Mouse (Mus musculus) forebrain, embryonic 13.5 days (tissue): ENCODE data around the gene Nr0b2. TPM values are rescaled to one million over a fixed set of nuclear protein-coding genes. Genes with fewer than 3 reads are reported as not detected.

Source experiments
- ATAC-seq: fragments of 200-750 bp; cut with Nextera tagmentation; 2 replicates; pipeline ENCODE4 v1.8.0; 2017
- H3K27ac ChIP-seq: fragments of 300-500 bp; sonication (generic); 2 replicates; pipeline ENCODE4 v1.5.1; 2015; ENCODE audit warnings: inconsistent platforms, mild to moderate bottlenecking, moderate library complexity
- H3K27me3 ChIP-seq: fragments of 300-500 bp; sonication (generic); 2 replicates; pipeline ENCODE4 v1.6.1; 2015; ENCODE audit warnings: mild to moderate bottlenecking, inconsistent platforms
- H3K36me3 ChIP-seq: fragments of 300-500 bp; sonication (generic); 2 replicates; pipeline ENCODE4 v1.6.1; 2015; ENCODE audit warnings: mild to moderate bottlenecking, inconsistent platforms; ENCODE audit not compliant: poor library complexity, severe bottlenecking
- H3K4me1 ChIP-seq: fragments of 300-500 bp; sonication (generic); 2 replicates; pipeline ENCODE4 v1.6.1; 2015; ENCODE audit warnings: inconsistent platforms
- H3K4me2 ChIP-seq: fragments of 300-500 bp; sonication (generic); 2 replicates; pipeline ENCODE4 v1.6.1; 2015; ENCODE audit warnings: inconsistent platforms, mild to moderate bottlenecking, moderate library complexity
- H3K4me3 ChIP-seq: fragments of 300-500 bp; sonication (generic); 2 replicates; pipeline ENCODE4 v1.5.1; 2015; ENCODE audit warnings: mild to moderate bottlenecking, inconsistent platforms
- H3K9ac ChIP-seq: fragments of 300-500 bp; sonication (generic); 2 replicates; pipeline ENCODE4 v1.6.1; 2015; ENCODE audit warnings: mild to moderate bottlenecking, inconsistent platforms
- H3K9me3 ChIP-seq: fragments of 300-500 bp; sonication (generic); replicated peaks from 2 replicates; pipeline ENCODE4 v1.6.1; 2016; ENCODE audit warnings: inconsistent platforms
- WGBS: fragments of 180-500 bp; shearing (Covaris S2); methylation state at CpG from one replicate; pipeline ENCODE4 v1.1.7; 2015; 5-methylcytosine and 5-hydroxymethylcytosine counted together
- polyA plus RNA-seq: library from polyadenylated mRNA; unstranded; fragments of >200 nt; fragmentation: Nextera tagmentation; extraction: Ambion mirVana; gene quantifications from 2 replicates; pipeline ENCODE4 v1.2.1, GENCODE M21; 2015

Nr0b2 gene
- polyA plus RNA-seq, 1 experiment from 2014 or later, result not detected

DNA sequence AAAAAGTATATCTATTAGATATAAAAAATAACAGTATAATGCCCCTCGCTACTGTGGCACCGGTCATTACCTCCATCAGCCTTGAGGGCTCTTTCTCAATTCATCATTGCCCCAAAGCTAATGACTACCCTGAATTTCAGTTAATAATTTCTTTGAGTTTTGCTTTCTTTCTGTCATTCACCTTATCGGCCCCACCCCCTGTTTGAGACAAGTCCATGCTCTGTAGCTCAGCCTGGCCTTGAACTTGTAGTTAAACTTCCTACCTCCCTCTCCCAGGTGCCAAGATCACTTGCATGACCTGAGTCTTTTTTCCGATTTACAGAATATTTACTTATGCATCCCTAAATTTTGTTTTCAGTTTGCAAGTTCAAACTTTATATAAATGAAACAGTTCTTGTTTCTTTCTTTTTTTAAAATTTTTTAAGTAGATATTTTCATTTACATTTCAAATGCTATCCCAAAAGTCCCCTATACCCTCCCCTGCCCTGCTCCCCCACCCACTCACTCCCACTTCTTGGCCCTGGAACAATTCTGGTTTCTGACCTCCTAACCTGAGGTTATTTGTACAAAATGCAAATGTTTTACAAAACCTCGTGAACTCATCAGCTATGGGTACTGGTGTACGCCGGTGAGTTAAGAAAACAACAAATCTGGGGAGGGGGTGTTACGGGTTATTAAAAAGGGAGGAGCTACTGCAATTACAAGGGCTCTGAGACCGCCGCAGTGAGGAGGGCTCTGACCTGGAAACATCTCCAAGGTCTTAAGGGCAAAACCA, 16.3 kb downstream of the Nr0b2 start:
- Histone ChIP-seq H3K4me2 (no peak overlapping the region), H3K9ac (no peak overlapping the region), H3K9me3 (no peaks in the 10 kb centered on the region; the same call in 1 of the 2 replicates), H3K27me3 (0 out of 2 replicates have a peak, but pooled peaks cover 4% of the 10 kb centered on the region), H3K36me3 (no peaks in the 10 kb centered on the region), H3K4me1 (peaks cover 5% of the 10 kb centered on the region), H3K27ac (no peak overlapping the region), H3K4me3 (no peak overlapping the region)
- ATAC-seq, result no peak
- WGBS, result 87% methylated on average over 10 of the region's 10 CpGs

- Histone ChIP-seq H3K9ac (no peak overlapping the region), H3K9me3 (no peaks in the 10 kb centered on the region), H3K27me3 (0 out of 2 replicates have a peak, but pooled peaks cover 4% of the 10 kb centered on the region), H3K4me3 (no peak overlapping the region), H3K36me3 (no peaks in the 10 kb centered on the region), H3K27ac (no peak overlapping the region), H3K4me2 (no peak overlapping the region), H3K4me1 (peaks cover 6% of the 10 kb centered on the region)
- ATAC-seq, result no peak
- 63% methylated on average over 10 of the region's 10 CpGs for WGBS
Measured at GRCm38 (mm10) chr4:133570066-133570466, 16.9 kb downstream of the Nr0b2 start.

- Histone ChIP-seq H3K9me3 (no peaks in the 10 kb centered on the region), H3K4me2 (peak within 1 kb of the TSS; percentile 90), H3K36me3 (peaks cover 15% of the 10 kb centered on the region), H3K4me3 (peak within 1 kb of the TSS; percentile 98), H3K4me1 (peaks cover 16% of the 10 kb centered on the region), H3K27me3 (0 out of 2 replicates have a peak, but pooled peaks cover 4% of the 10 kb centered on the region), H3K9ac (peak within 1 kb of the TSS; percentile 88), H3K27ac (peak within 1 kb of the TSS; percentile 91)
- peak; percentile 96 for ATAC-seq
- WGBS, result 6% methylated on average over 44 of the region's 44 CpGs
Measured at GRCm38 (mm10) chr4:133574070-133574842, 21.1 kb downstream of the Nr0b2 start, which contains the start of gene Gpatch3. Gpatch3 (plus strand) TSS chr4:133574745.

DNA sequence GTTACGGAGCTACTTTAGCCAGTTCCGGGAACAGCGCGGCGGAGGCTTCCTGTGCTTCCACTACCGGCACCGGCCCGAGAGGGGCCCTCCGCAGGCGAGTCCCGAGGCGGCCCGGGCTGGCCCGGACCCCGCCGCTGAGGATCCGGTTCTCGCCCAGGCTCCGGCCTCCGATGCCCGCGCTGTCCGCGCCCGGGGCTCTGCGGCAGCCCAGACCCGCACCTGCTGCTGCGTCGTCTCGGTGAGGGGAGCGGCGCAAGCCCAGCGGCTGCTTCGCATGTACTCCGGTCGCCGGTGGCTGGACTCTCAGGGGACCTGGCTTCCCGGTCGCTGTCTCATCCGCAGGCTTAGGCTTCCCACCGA, 21.6 kb downstream of the Nr0b2 start:
- Histone ChIP-seq H3K4me2 (peak overlapping the region; percentile 90), H3K4me3 (peak overlapping the region; percentile 98), H3K36me3 (peaks cover 20% of the 10 kb centered on the region), H3K27me3 (0 out of 2 replicates have a peak, but pooled peaks cover 4% of the 10 kb centered on the region), H3K9me3 (no peaks in the 10 kb centered on the region), H3K27ac (no peak overlapping the region), H3K4me1 (peaks cover 16% of the 10 kb centered on the region), H3K9ac (peak overlapping the region; percentile 88)
- peak; percentile 41 for ATAC-seq
- under 1% methylated on average over 41 of the region's 41 CpGs for WGBS

DNA sequence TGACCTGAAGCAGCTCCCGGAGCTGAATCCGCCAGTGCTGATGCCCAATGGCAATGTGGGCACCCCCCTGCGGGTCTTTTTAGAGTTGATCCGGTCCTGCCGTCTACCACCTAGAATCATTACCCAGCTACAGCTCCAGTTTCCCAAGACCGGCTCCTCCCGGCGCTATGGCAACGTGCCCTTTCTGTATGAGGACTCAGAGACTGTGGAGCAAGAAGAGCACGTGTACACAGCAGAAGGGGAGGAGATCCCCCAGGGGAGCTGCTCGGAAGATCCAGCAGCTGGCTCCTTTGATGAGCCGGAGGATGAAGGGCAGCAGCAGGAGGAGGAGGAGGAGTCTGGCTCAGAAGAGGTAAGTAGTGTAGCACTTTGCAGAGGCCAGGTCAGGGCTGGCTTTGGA, 24.8 kb downstream of the Nr0b2 start:
- Histone ChIP-seq H3K27ac (no peak overlapping the region), H3K27me3 (no peaks in the 10 kb centered on the region), H3K9ac (no peak overlapping the region), H3K9me3 (no peaks in the 10 kb centered on the region), H3K4me3 (no peak overlapping the region), H3K4me1 (peaks cover 16% of the 10 kb centered on the region), H3K36me3 (peaks cover 52% of the 10 kb centered on the region), H3K4me2 (no peak overlapping the region)
- ATAC-seq, result no peak
- 74% methylated on average over 12 of the region's 12 CpGs for WGBS

DNA sequence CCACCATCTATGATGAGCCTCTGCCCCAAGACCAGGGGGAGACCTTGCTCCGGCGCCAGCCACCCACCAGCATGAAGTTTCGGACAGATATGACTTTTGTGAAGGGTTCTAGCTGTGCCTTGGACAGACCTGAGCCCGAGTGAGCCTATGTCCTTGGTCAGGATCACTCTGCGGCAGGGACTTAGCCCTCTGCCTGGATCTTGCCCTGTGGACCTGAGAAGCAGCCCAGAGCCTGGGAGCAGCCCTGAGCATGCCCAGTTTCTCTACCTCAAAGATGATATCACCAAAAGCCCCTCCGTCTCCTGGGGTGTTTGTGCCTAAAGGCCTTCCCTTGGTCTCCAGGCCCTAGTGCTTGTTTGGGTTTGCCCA, 30.5 kb downstream of the Nr0b2 start:
- Histone ChIP-seq H3K9ac (peak overlapping the region; percentile 84), H3K4me1 (peaks cover 18% of the 10 kb centered on the region), H3K36me3 (peaks cover 73% of the 10 kb centered on the region), H3K4me2 (peak overlapping the region; percentile 100), H3K9me3 (no peaks in the 10 kb centered on the region), H3K4me3 (peak overlapping the region; percentile 87), H3K27me3 (no peaks in the 10 kb centered on the region), H3K27ac (peak overlapping the region; percentile 81)
- ATAC-seq, result 0 out of 2 replicates have a peak, but pooled peaks have one; percentile 33
- 62% methylated on average over 6 of the region's 6 CpGs for WGBS

- Histone ChIP-seq H3K4me3 (peak within 1 kb of the TSS; percentile 87), H3K27me3 (no peaks in the 10 kb centered on the region), H3K9ac (peak within 1 kb of the TSS; percentile 84), H3K36me3 (peaks cover 73% of the 10 kb centered on the region), H3K4me1 (peaks cover 18% of the 10 kb centered on the region), H3K9me3 (no peaks in the 10 kb centered on the region), H3K4me2 (peak within 1 kb of the TSS; percentile 100), H3K27ac (peak within 1 kb of the TSS; percentile 81)
- peak; percentile 94 for ATAC-seq
- 2% methylated on average over 65 of the region's 65 CpGs for whole genome bisulfite sequencing
Measured at GRCm38 (mm10) chr4:133584059-133584951, 31.1 kb downstream of the Nr0b2 start, which contains the start of gene Gpn2. Gpn2 (plus strand) TSS chr4:133584362.

GRCm38 (mm10) chr4:133592570-133592969, 39.4 kb downstream of the Nr0b2 start:
- no peak overlapping the region for H3K4me3 ChIP-seq
- WGBS, result 34% methylated on average over 7 of the region's 7 CpGs
- no peaks in the 10 kb centered on the region for H3K4me1 ChIP-seq
- H3K4me2 ChIP-seq, result no peak overlapping the region
- H3K36me3 ChIP-seq, result peaks cover 48% of the 10 kb centered on the region
- H3K9ac ChIP-seq, result no peak overlapping the region
- no peak overlapping the region for H3K27ac ChIP-seq
- H3K27me3 ChIP-seq, result no peaks in the 10 kb centered on the region
- no peaks in the 10 kb centered on the region for H3K9me3 ChIP-seq
- ATAC-seq, result no peak

DNA sequence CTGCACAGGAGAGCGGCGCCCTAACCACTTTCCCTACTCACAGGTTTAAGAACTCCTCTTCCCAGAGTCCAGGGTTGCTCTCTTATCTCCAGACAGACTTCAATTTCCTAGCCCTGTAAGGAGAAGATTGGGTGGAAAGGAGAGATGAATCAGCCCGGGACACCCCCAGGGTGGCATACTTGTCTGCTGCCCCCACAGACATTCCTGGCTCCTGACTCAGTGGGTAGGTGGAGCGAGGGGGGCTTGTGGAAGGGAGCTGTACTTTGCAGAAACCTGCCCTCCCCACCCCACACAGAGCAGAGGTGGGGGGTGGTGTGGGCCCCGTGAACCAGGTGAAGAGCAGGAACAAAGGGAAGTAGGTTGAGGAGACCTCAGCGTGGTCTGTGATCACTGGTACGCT, 42.4 kb downstream of the Nr0b2 start:
- H3K4me2 ChIP-seq, result no peak overlapping the region
- H3K4me3 ChIP-seq, result no peak overlapping the region
- peaks cover 13% of the 10 kb centered on the region for H3K4me1 ChIP-seq
- no peak overlapping the region for H3K27ac ChIP-seq
- H3K9me3 ChIP-seq, result no peaks in the 10 kb centered on the region
- peaks cover 25% of the 10 kb centered on the region for H3K27me3 ChIP-seq
- peaks cover 19% of the 10 kb centered on the region for H3K36me3 ChIP-seq
- no peak overlapping the region for H3K9ac ChIP-seq
- WGBS, result 76% methylated on average over 7 of the region's 7 CpGs
- ATAC-seq, result no peak

DNA sequence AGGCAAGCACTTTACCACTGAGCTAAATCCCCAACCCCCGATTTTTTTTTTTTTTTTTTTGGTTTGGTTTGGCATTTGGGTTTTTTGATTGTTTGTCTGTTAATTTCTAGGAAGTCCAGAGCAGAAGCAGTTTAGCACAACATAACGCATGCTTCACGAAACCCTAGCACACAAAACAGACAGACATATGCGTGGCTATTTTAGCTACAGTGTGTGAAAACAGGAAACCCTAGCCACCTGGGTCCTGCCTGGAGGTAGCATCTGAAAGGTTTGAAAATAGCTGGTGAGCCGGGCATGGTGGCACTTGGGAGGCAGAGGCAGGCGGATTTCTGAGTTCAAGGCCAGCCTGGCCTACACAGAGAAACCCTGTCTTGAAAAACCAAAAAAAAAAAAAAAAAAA, 42.9 kb downstream of the Nr0b2 start:
- WGBS, result 87% methylated on average over 6 of the region's 6 CpGs
- ATAC-seq, result no peak
- no peaks in the 10 kb centered on the region for H3K9me3 ChIP-seq
- peaks cover 29% of the 10 kb centered on the region for H3K27me3 ChIP-seq
- H3K9ac ChIP-seq, result no peak overlapping the region
- H3K4me2 ChIP-seq, result no peak overlapping the region
- peaks cover 13% of the 10 kb centered on the region for H3K36me3 ChIP-seq
- no peak overlapping the region for H3K4me3 ChIP-seq
- no peak overlapping the region for H3K27ac ChIP-seq
- peaks cover 13% of the 10 kb centered on the region for H3K4me1 ChIP-seq

DNA sequence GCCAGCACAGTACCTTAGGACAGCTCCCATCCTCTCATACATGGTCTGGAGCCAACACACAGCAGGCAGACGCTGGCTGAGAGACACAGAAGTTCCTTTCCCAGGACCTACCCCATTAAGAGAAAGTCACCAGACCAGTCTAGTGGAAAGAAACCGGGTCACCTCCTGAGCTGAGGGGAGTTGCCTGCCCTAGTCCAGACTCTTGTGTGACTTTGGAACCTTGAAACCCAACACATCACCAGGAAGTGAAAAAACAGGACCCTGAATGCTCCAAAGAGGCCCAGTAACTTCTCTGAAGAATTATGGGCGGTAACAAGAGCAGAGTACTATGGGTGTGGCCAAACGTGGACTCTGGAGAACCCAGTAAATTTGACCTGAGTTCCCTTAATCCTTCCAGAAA, 45.4 kb downstream of the Nr0b2 start:
- Histone ChIP-seq H3K36me3 (peaks cover 5% of the 10 kb centered on the region), H3K27me3 (peaks cover 47% of the 10 kb centered on the region), H3K4me3 (no peak overlapping the region), H3K9ac (no peak overlapping the region), H3K9me3 (no peaks in the 10 kb centered on the region), H3K27ac (no peak overlapping the region), H3K4me1 (peaks cover 13% of the 10 kb centered on the region), H3K4me2 (no peak overlapping the region)
- 49% methylated on average over 4 of the region's 4 CpGs for WGBS
- no peak for ATAC-seq
